Mouse (Mus musculus) stomach, embryonic 15.5 days (tissue): ENCODE data around the gene Abca4. TPM values are rescaled to one million over a fixed set of nuclear protein-coding genes. Genes with fewer than 3 reads are reported as not detected.

Source experiments
- ATAC-seq: fragments of 200-750 bp; cut with Nextera tagmentation; 2 replicates; pipeline ENCODE4 v1.8.0; 2017; ENCODE audit warnings: low read depth, moderate number of reproducible peaks, moderate TSS enrichment; ENCODE audit not compliant: insufficient read depth, low FRiP score
- H3K27ac ChIP-seq: fragments of 300-500 bp; sonication (generic); 2 replicates; pipeline ENCODE4 v1.5.1; 2015; ENCODE audit warnings: mild to moderate bottlenecking, inconsistent platforms
- H3K27me3 ChIP-seq: fragments of 300-500 bp; sonication (generic); replicated peaks from 2 replicates; pipeline ENCODE4 v1.6.1; 2015; ENCODE audit warnings: inconsistent platforms
- H3K36me3 ChIP-seq: fragments of 300-500 bp; sonication (generic); 2 replicates; pipeline ENCODE4 v1.6.1; 2015; ENCODE audit warnings: inconsistent platforms
- H3K4me1 ChIP-seq: fragments of 300-500 bp; sonication (generic); 2 replicates; pipeline ENCODE4 v1.6.1; 2015; ENCODE audit warnings: inconsistent platforms
- H3K4me2 ChIP-seq: fragments of 300-500 bp; sonication (generic); 2 replicates; pipeline ENCODE4 v1.6.1; 2015; ENCODE audit warnings: mild to moderate bottlenecking, inconsistent platforms
- H3K4me3 ChIP-seq: fragments of 300-500 bp; sonication (generic); replicated peaks from 2 replicates; pipeline ENCODE4 v1.5.1; 2015; ENCODE audit warnings: inconsistent platforms
- H3K9ac ChIP-seq: fragments of 300-500 bp; sonication (generic); 2 replicates; pipeline ENCODE4 v1.6.1; 2015; ENCODE audit warnings: inconsistent platforms
- H3K9me3 ChIP-seq: fragments of 300-500 bp; sonication (generic); 2 replicates; pipeline ENCODE4 v1.6.1; 2016; ENCODE audit warnings: inconsistent platforms
- WGBS: fragments of 180-500 bp; shearing (Covaris S2); methylation state at CpG from one replicate; pipeline ENCODE4 v1.1.7; 2015; 5-methylcytosine and 5-hydroxymethylcytosine counted together
- polyA plus RNA-seq: library from polyadenylated mRNA; unstranded; fragments of >200 nt; fragmentation: Nextera tagmentation; extraction: Ambion mirVana; gene quantifications from 2 replicates; pipeline ENCODE4 v1.2.1, GENCODE M21; 2015

The Abca4 gene
- polyA plus RNA-seq, 1 experiment from 2014 or later, result 0.80 TPM

- WGBS, result 90% methylated on average over 3 of the region's 3 CpGs
- Histone ChIP-seq H3K4me2 (no peak overlapping the region), H3K4me3 (no peak overlapping the region), H3K27ac (no peak overlapping the region), H3K4me1 (no peaks in the 10 kb centered on the region), H3K9ac (no peak overlapping the region), H3K36me3 (no peaks in the 10 kb centered on the region), H3K9me3 (no peaks in the 10 kb centered on the region), H3K27me3 (no peaks in the 10 kb centered on the region)
- no peak for ATAC-seq
Measured at GRCm38 (mm10) chr3:122145430-122145829, 101.2 kb downstream of the Abca4 start.

DNA sequence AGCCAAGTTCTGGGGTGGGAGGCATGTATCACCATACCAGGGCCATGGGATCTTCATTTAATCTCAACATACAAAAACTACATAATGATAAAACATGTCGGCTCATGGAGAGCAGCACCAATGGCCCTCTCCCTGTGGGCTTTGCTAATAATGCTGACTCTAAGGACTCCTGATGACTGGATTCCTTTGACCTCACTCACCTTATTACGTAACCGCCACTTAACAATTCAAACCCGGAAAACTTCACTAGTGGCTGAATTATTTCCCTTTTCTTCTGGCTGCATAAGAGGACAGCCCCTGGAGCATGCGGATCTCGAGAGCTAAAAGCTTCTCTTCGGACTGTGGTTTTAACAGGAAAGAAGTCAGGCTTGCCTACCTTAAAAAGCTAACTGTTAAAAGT lies 106.6 kb downstream of the Abca4 start:
- no peak for ATAC-seq
- Histone ChIP-seq H3K9me3 (no peaks in the 10 kb centered on the region), H3K4me2 (no peak overlapping the region), H3K27ac (no peak overlapping the region), H3K4me1 (0 out of 2 replicates have a peak, but pooled peaks cover 5% of the 10 kb centered on the region), H3K9ac (no peak overlapping the region), H3K27me3 (no peaks in the 10 kb centered on the region), H3K36me3 (no peaks in the 10 kb centered on the region), H3K4me3 (no peak overlapping the region)
- 77% methylated on average over 7 of the region's 7 CpGs for WGBS

DNA sequence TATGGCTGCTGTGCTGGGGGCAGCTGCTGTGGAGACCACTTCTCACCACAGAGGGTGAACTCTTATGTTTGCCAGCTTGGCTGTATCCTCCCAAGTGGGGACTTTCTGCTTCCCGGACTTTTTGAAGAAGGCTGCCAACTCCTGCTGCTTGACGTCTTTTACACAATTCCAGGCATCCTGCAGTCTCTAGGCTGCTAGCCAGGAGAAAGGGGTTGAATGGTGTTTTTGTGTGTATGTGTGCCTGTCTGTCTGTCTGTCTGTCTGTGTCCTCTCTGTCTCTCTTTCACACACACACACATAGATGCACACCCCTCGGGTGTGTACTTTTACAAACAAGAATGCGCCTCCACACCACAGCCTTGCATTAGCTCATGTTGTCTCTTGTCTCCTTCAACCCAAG lies 108.2 kb downstream of the Abca4 start:
- WGBS, result 51% methylated on average over 4 of the region's 4 CpGs
- no peak overlapping the region for H3K4me3 ChIP-seq
- ATAC-seq, result no peak
- H3K4me2 ChIP-seq, result no peak overlapping the region
- H3K9me3 ChIP-seq, result no peaks in the 10 kb centered on the region
- H3K4me1 ChIP-seq, result 0 out of 2 replicates have a peak, but pooled peaks cover 5% of the 10 kb centered on the region
- no peak overlapping the region for H3K27ac ChIP-seq
- H3K9ac ChIP-seq, result no peak overlapping the region
- no peaks in the 10 kb centered on the region for H3K36me3 ChIP-seq
- no peaks in the 10 kb centered on the region for H3K27me3 ChIP-seq

DNA sequence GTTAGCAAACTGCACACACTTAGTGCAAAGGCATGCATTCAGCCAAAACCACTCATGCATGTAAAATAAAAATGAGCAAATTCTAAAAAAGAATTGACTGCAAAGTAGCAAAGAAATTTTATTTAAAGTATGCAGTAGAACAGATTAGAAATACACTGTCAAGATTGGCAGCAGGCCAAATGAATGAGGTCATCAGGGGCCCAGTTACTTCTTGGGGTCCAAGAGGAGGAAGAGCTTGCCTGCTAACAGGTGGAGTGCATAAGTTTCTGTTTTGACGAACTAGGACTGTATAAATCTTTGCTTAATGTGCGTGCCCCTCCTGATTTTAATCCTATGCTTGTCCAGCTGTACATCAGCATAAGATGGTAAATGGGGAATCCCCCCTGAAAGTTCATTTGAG lies 109.8 kb downstream of the Abca4 start:
- Histone ChIP-seq H3K27me3 (no peaks in the 10 kb centered on the region), H3K9me3 (no peaks in the 10 kb centered on the region), H3K9ac (no peak overlapping the region), H3K27ac (no peak overlapping the region), H3K4me2 (no peak overlapping the region), H3K4me1 (0 out of 2 replicates have a peak, but pooled peaks cover 5% of the 10 kb centered on the region), H3K4me3 (no peak overlapping the region), H3K36me3 (no peaks in the 10 kb centered on the region)
- WGBS, result 27% methylated on average over 2 of the region's 2 CpGs
- peak; percentile 43; the same call in 1 of the 2 replicates for ATAC-seq

GRCm38 (mm10) chr3:122159447-122159846 lies 115.2 kb downstream of the Abca4 start:
- Histone ChIP-seq H3K4me2 (no peak overlapping the region), H3K27me3 (no peaks in the 10 kb centered on the region), H3K9me3 (no peaks in the 10 kb centered on the region), H3K4me3 (no peak overlapping the region), H3K9ac (no peak overlapping the region), H3K27ac (no peak overlapping the region), H3K36me3 (no peaks in the 10 kb centered on the region), H3K4me1 (no peaks in the 10 kb centered on the region)
- WGBS, result 72% methylated on average over 1 of the region's 1 CpGs
- no peak for ATAC-seq

DNA sequence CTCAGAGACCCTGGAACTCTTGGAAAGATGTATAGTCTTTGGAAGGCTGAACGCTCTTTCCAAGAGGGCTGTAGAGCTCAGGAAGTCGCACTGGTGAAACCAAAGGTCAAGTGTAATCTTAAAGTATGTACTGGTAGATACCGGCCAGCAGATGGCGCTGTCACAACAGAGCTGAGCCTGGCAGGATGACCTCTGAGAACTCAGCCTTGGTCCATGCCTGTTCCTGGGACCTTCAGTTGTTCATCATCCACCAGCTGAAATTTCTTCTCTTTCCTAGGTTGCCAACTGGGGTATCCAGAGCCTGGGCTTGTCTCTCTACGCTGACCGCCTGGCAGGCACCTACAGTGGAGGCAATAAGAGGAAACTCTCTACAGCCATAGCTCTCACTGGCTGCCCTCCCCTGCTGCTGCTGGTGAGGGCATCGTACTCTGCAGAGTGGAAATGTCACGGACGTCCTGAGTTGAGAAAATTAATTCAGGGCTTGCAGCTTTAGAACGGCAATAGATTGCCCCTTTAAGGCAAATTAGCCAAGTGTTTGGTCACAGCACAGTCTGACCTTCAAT lies 125.5 kb downstream of the Abca4 start:
- Histone ChIP-seq H3K27me3 (no peaks in the 10 kb centered on the region), H3K9me3 (no peaks in the 10 kb centered on the region), H3K9ac (no peak overlapping the region), H3K27ac (no peak overlapping the region), H3K4me2 (no peak overlapping the region), H3K36me3 (no peaks in the 10 kb centered on the region), H3K4me3 (no peak overlapping the region), H3K4me1 (no peaks in the 10 kb centered on the region)
- no peak for ATAC-seq
- WGBS, result 41% methylated on average over 10 of the region's 10 CpGs

- no peaks in the 10 kb centered on the region for H3K4me1 ChIP-seq
- no peak overlapping the region for H3K4me2 ChIP-seq
- no peak overlapping the region for H3K27ac ChIP-seq
- 81% methylated on average over 10 of the region's 10 CpGs for WGBS
- H3K27me3 ChIP-seq, result no peaks in the 10 kb centered on the region
- H3K9ac ChIP-seq, result no peak overlapping the region
- H3K9me3 ChIP-seq, result no peaks in the 10 kb centered on the region
- no peaks in the 10 kb centered on the region for H3K36me3 ChIP-seq
- no peak for ATAC-seq
- no peak overlapping the region for H3K4me3 ChIP-seq
Measured at GRCm38 (mm10) chr3:122170621-122171309, 126.5 kb downstream of the Abca4 start.

GRCm38 (mm10) chr3:122173526-122174150 lies 129.4 kb downstream of the Abca4 start:
- no peaks in the 10 kb centered on the region for H3K4me1 ChIP-seq
- H3K36me3 ChIP-seq, result no peaks in the 10 kb centered on the region
- ATAC-seq, result no peak
- WGBS, result 84% methylated on average over 15 of the region's 15 CpGs
- no peak overlapping the region for H3K9ac ChIP-seq
- H3K9me3 ChIP-seq, result no peaks in the 10 kb centered on the region
- no peak overlapping the region for H3K27ac ChIP-seq
- no peak overlapping the region for H3K4me2 ChIP-seq
- no peaks in the 10 kb centered on the region for H3K27me3 ChIP-seq
- H3K4me3 ChIP-seq, result no peak overlapping the region

GRCm38 (mm10) chr3:122176018-122176417 lies 131.8 kb downstream of the Abca4 start:
- Histone ChIP-seq H3K9ac (no peak overlapping the region), H3K4me2 (no peak overlapping the region), H3K36me3 (no peaks in the 10 kb centered on the region), H3K27me3 (no peaks in the 10 kb centered on the region), H3K4me1 (no peaks in the 10 kb centered on the region), H3K9me3 (no peaks in the 10 kb centered on the region), H3K27ac (no peak overlapping the region), H3K4me3 (no peak overlapping the region)
- no peak for ATAC-seq
- WGBS, result 55% methylated on average over 6 of the region's 6 CpGs

- H3K27ac ChIP-seq, result no peak overlapping the region
- H3K9me3 ChIP-seq, result no peaks in the 10 kb centered on the region
- H3K36me3 ChIP-seq, result no peaks in the 10 kb centered on the region
- no peak overlapping the region for H3K4me3 ChIP-seq
- WGBS, result 85% methylated on average over 8 of the region's 8 CpGs
- no peak for ATAC-seq
- H3K27me3 ChIP-seq, result no peaks in the 10 kb centered on the region
- H3K4me1 ChIP-seq, result no peaks in the 10 kb centered on the region
- H3K9ac ChIP-seq, result no peak overlapping the region
- no peak overlapping the region for H3K4me2 ChIP-seq
Measured at GRCm38 (mm10) chr3:122176706-122177390, 132.6 kb downstream of the Abca4 start.

DNA sequence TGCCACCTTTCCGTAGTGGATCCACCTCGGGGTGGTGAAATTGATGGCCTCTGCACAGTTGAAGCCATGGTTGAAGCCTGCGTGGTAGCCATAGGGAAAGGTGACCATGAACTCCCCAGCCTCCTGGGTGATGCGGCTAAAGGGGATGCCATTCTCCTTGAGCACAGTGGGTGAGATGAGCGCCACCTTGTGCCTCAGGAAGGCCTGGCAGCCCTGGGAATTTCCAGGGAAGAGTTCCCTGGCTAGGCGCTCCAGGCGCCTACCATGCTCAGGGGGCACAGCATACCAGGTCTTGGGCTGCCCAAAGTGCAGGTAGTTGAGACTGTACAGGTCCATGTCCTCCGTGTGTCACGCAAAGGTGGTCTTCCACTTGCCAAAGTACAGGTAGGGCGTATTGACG lies 139.9 kb downstream of the Abca4 start:
- ATAC-seq, result no peak
- Histone ChIP-seq H3K27me3 (no peaks in the 10 kb centered on the region), H3K27ac (no peak overlapping the region)

GRCm38 (mm10) chr3:122186975-122187374 lies 142.7 kb downstream of the Abca4 start:
- no peak overlapping the region for H3K9ac ChIP-seq
- WGBS, result 33% methylated on average over 1 of the region's 1 CpGs
- H3K4me2 ChIP-seq, result no peak overlapping the region
- no peaks in the 10 kb centered on the region for H3K4me1 ChIP-seq
- ATAC-seq, result no peak
- H3K27ac ChIP-seq, result no peak overlapping the region
- no peak overlapping the region for H3K4me3 ChIP-seq
- no peaks in the 10 kb centered on the region for H3K36me3 ChIP-seq
- H3K9me3 ChIP-seq, result no peaks in the 10 kb centered on the region
- no peaks in the 10 kb centered on the region for H3K27me3 ChIP-seq

More for the DNA sequence above, 139.9 kb downstream of the Abca4 start:
- Histone ChIP-seq H3K4me2 (no peak overlapping the region), H3K36me3 (no peaks in the 10 kb centered on the region), H3K4me3 (no peak overlapping the region), H3K9ac (no peak overlapping the region), H3K9me3 (no peaks in the 10 kb centered on the region), H3K4me1 (no peaks in the 10 kb centered on the region)
- 59% methylated on average over 11 of the region's 11 CpGs for WGBS
